Mouse (Mus musculus): Measurements from ENCODE around the gene Dcaf4.

GRCm38 (mm10) chr12:83512783-83513182, 7.5 kb upstream of the Dcaf4 start:
- TF ChIP-seq ZC3H11A (IDR thresholded peaks at IDR 0.05; ENCODE audit: borderline replicate concordance, low read depth, low read length) (no peak), MAFK (IDR thresholded peaks at IDR 0.05; ENCODE audit: insufficient read depth, low read depth, low read length) (no peak), ZNF384 (IDR thresholded peaks at IDR 0.05; ENCODE audit: low read depth, low read length) (no peak)
